Mouse (Mus musculus): Measurements from ENCODE around the gene BC080695. TPM values are rescaled to one million over a fixed set of nuclear protein-coding genes. Genes with fewer than 3 reads are reported as not detected.
"Not testable (repeated sequence)": the region's sequence is repeated elsewhere in the genome, so short reads cannot be mapped to it uniquely, and the experiment has no call there.

BC080695 gene
- not detected in 2 replicates for polyA plus RNA-seq (2014; fragmentation: Nextera tagmentation; extraction: Ambion mirVana)

- not testable (repeated sequence) for H3K36me3 ChIP-seq (ENCODE audit: control insufficient read depth, insufficient read depth, low read length); H3K4me3 ChIP-seq (ENCODE audit: low read depth, low read length); DNase-seq (ENCODE audit: low spot score); H3K4me1 ChIP-seq (ENCODE audit: control insufficient read depth, insufficient read depth, low read length); H3K9me3 ChIP-seq (ENCODE audit: control insufficient read depth, low read length); H3K9ac ChIP-seq (ENCODE audit: low read depth, low read length); ATAC-seq (ENCODE audit: low read depth); H3K27ac ChIP-seq (replicated peaks; ENCODE audit: low read depth, low read length); H3K27me3 ChIP-seq (replicated peaks; ENCODE audit: control insufficient read depth, insufficient read depth, low read length); H3K4me2 ChIP-seq (ENCODE audit: low read depth, low read length)
- no CpG with 5 or more reads among the region's 3 CpGs for WGBS
Observed at GRCm38 (mm10) chr4:143551400-143551799, at the start of gene BC080695, which contains the start of gene Gm13057. Gene BC080695, plus strand, starts transcription at chr4:143551700. Gene Gm13057, plus strand, starts transcription at chr4:143551709.

GRCm38 (mm10) chr4:143511043-143511442 lies 40.5 kb upstream of the BC080695 start, which contains the start of gene Gm13043:
Gene Gm13043, plus strand, starts transcription at chr4:143511343.
- H3K4me2 ChIP-seq (ENCODE audit: low read depth, low read length) = no peak within 1 kb of the TSS
- no peak for DNase-seq (ENCODE audit: low spot score)
- no peak within 1 kb of the TSS for H3K4me3 ChIP-seq (ENCODE audit: low read depth, low read length)
- no peak for ATAC-seq (ENCODE audit: low read depth)
- H3K9ac ChIP-seq (ENCODE audit: low read depth, low read length) = no peak within 1 kb of the TSS
- no peaks in the 10 kb centered on the region for H3K4me1 ChIP-seq (ENCODE audit: control insufficient read depth, insufficient read depth, low read length)
- H3K9me3 ChIP-seq (ENCODE audit: control insufficient read depth, low read length) = no peaks in the 10 kb centered on the region
- H3K27me3 ChIP-seq (replicated peaks; ENCODE audit: control insufficient read depth, insufficient read depth, low read length) = no peaks in the 10 kb centered on the region
- no peak within 1 kb of the TSS for H3K27ac ChIP-seq (replicated peaks; ENCODE audit: low read depth, low read length)
- 75% methylated on average over 3 of the region's 3 CpGs for WGBS
- no peaks in the 10 kb centered on the region for H3K36me3 ChIP-seq (ENCODE audit: control insufficient read depth, insufficient read depth, low read length)

- H3K4me2 ChIP-seq (ENCODE audit: low read depth, low read length); ATAC-seq (ENCODE audit: low read depth); H3K27ac ChIP-seq (replicated peaks; ENCODE audit: low read depth, low read length); H3K9ac ChIP-seq (ENCODE audit: low read depth, low read length); H3K4me1 ChIP-seq (ENCODE audit: control insufficient read depth, insufficient read depth, low read length); H3K27me3 ChIP-seq (replicated peaks; ENCODE audit: control insufficient read depth, insufficient read depth, low read length); H3K36me3 ChIP-seq (ENCODE audit: control insufficient read depth, insufficient read depth, low read length); DNase-seq (ENCODE audit: low spot score); H3K9me3 ChIP-seq (ENCODE audit: control insufficient read depth, low read length); H3K4me3 ChIP-seq (ENCODE audit: low read depth, low read length): not testable (repeated sequence)
- WGBS = no CpG with 5 or more reads among the region's 3 CpGs
Observed at GRCm38 (mm10) chr4:143535654-143536053, 15.8 kb upstream of the BC080695 start, which contains the start of gene Gm13040. Gene Gm13040, plus strand, starts transcription at chr4:143535954.

DNA sequence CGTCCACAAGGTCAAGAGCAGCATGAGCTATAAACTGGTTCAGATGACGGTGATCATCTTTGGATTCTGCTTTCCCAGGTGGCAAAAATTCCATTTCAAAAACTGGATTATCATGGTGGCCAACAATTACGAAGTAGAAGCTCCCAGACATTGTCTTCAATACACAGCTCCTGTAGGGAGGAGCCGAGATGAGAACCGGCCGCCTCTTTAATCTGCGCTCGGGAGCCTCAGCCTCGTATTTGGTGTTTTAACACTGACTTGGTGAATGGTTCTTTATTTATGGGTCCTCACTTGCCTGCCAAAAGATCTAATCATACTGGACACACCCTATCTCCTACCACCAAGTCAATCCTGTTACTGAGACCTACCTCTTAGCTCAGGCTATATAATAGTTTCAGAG lies 60.4 kb downstream of the BC080695 start:
- WGBS = 82% methylated on average over 9 of the region's 9 CpGs
- not testable (repeated sequence) for H3K9me3 ChIP-seq (ENCODE audit: control insufficient read depth, low read length); H3K27me3 ChIP-seq (replicated peaks; ENCODE audit: control insufficient read depth, insufficient read depth, low read length); H3K36me3 ChIP-seq (ENCODE audit: control insufficient read depth, insufficient read depth, low read length); DNase-seq (ENCODE audit: low spot score); H3K4me1 ChIP-seq (ENCODE audit: control insufficient read depth, insufficient read depth, low read length); H3K27ac ChIP-seq (replicated peaks; ENCODE audit: low read depth, low read length); H3K9ac ChIP-seq (ENCODE audit: low read depth, low read length); H3K4me2 ChIP-seq (ENCODE audit: low read depth, low read length); H3K4me3 ChIP-seq (ENCODE audit: low read depth, low read length); ATAC-seq (ENCODE audit: low read depth)

- not testable (repeated sequence) for DNase-seq (ENCODE audit: low spot score); H3K4me2 ChIP-seq (ENCODE audit: low read depth, low read length); H3K9me3 ChIP-seq (ENCODE audit: control insufficient read depth, low read length); H3K36me3 ChIP-seq (ENCODE audit: control insufficient read depth, insufficient read depth, low read length); H3K9ac ChIP-seq (ENCODE audit: low read depth, low read length); H3K27me3 ChIP-seq (replicated peaks; ENCODE audit: control insufficient read depth, insufficient read depth, low read length); H3K4me3 ChIP-seq (ENCODE audit: low read depth, low read length); H3K27ac ChIP-seq (replicated peaks; ENCODE audit: low read depth, low read length); ATAC-seq (ENCODE audit: low read depth); H3K4me1 ChIP-seq (ENCODE audit: control insufficient read depth, insufficient read depth, low read length)
Observed at GRCm38 (mm10) chr4:143614703-143615102, 63.2 kb downstream of the BC080695 start, which contains the start of gene Gm13083. Gene Gm13083, plus strand, starts transcription at chr4:143615003.

GRCm38 (mm10) chr4:143618101-143618500 lies 66.6 kb downstream of the BC080695 start:
- H3K27me3 ChIP-seq (replicated peaks; ENCODE audit: control insufficient read depth, insufficient read depth, low read length); H3K36me3 ChIP-seq (ENCODE audit: control insufficient read depth, insufficient read depth, low read length); DNase-seq (ENCODE audit: low spot score); H3K4me3 ChIP-seq (ENCODE audit: low read depth, low read length); H3K4me1 ChIP-seq (ENCODE audit: control insufficient read depth, insufficient read depth, low read length); H3K9me3 ChIP-seq (ENCODE audit: control insufficient read depth, low read length); H3K27ac ChIP-seq (replicated peaks; ENCODE audit: low read depth, low read length); ATAC-seq (ENCODE audit: low read depth); H3K9ac ChIP-seq (ENCODE audit: low read depth, low read length); H3K4me2 ChIP-seq (ENCODE audit: low read depth, low read length): not testable (repeated sequence)
- 84% methylated on average over 4 of the region's 4 CpGs for WGBS

Other genes with a start within 250 kb of the BC080695 start
- 2.2 and 2.3 TPM in 2 replicates for gene Lrrc38, start 201.9 kb upstream of the BC080695 start, polyA plus RNA-seq (2014; fragmentation: Nextera tagmentation; extraction: Ambion mirVana)
- not detected in 2 replicates for gene Pramel1, start 157.3 kb upstream of the BC080695 start, polyA plus RNA-seq (2014; fragmentation: Nextera tagmentation; extraction: Ambion mirVana)
- gene Pramef8, start 139.3 kb upstream of the BC080695 start, polyA plus RNA-seq (2014; fragmentation: Nextera tagmentation; extraction: Ambion mirVana) = 8.8 and 12.1 TPM in 2 replicates
- gene Oog4, start 101.4 kb upstream of the BC080695 start, polyA plus RNA-seq (2014; fragmentation: Nextera tagmentation; extraction: Ambion mirVana) = not detected in 2 replicates
- not detected in 2 replicates for gene Gm13043, start 40.4 kb upstream of the BC080695 start, polyA plus RNA-seq (2014; fragmentation: Nextera tagmentation; extraction: Ambion mirVana)
- gene Gm13040, start 15.7 kb upstream of the BC080695 start, polyA plus RNA-seq (2014; fragmentation: Nextera tagmentation; extraction: Ambion mirVana) = not detected in 2 replicates
- gene Gm13057, start within 50 bp of the BC080695 start, polyA plus RNA-seq (2014; fragmentation: Nextera tagmentation; extraction: Ambion mirVana) = not detected in 2 replicates
- not detected in 2 replicates for gene Gm13083, start 63.3 kb downstream of the BC080695 start, polyA plus RNA-seq (2014; fragmentation: Nextera tagmentation; extraction: Ambion mirVana)
- gene Gm13088, start 105.5 kb downstream of the BC080695 start, polyA plus RNA-seq (2014; fragmentation: Nextera tagmentation; extraction: Ambion mirVana) = not detected in 2 replicates
- not detected in 2 replicates for gene Gm13089, start 151.0 kb downstream of the BC080695 start, polyA plus RNA-seq (2014; fragmentation: Nextera tagmentation; extraction: Ambion mirVana)
- gene Gm13078, start 167.8 kb downstream of the BC080695 start, polyA plus RNA-seq (2014; fragmentation: Nextera tagmentation; extraction: Ambion mirVana) = not detected in 2 replicates
- not detected in 2 replicates for gene Gm13023, start 237.7 kb downstream of the BC080695 start, polyA plus RNA-seq (2014; fragmentation: Nextera tagmentation; extraction: Ambion mirVana)

Data from embryonic facial prominence, embryonic 14.5 days (tissue).